Mouse (Mus musculus): ENCODE measurements at regions not wholly inside any gene's neighbourhood (a gene's known extent, or its start where the extent isn't known, plus 50 kb on each side); places are given as distances from the start of the nearest gene placed in this dataset.
A peak's percentile ranks its signal among the peaks of the same experiment; 100 is the strongest.

GRCm38 (mm10) chr2:167782231-167782999, 92.8 kb upstream of the Tmem189 start:
- H3K27me3 ChIP-seq (ENCODE audit: control insufficient read depth, insufficient read depth, low read length), result no peaks in the 10 kb centered on the region
- no peaks in the 10 kb centered on the region for H3K9me3 ChIP-seq (replicated peaks; ENCODE audit: control insufficient read depth, low read length)
- H3K27ac ChIP-seq (replicated peaks; ENCODE audit: low read depth, low read length), result no peak overlapping the region
- H3K9ac ChIP-seq (replicated peaks; ENCODE audit: low read length), result no peak overlapping the region; the same call in 1 of the 2 replicates
- no peaks in the 10 kb centered on the region for H3K36me3 ChIP-seq (replicated peaks; ENCODE audit: control insufficient read depth, insufficient read depth, low read depth, low read length)
- no peak overlapping the region for H3K4me3 ChIP-seq (ENCODE audit: low read depth, low read length)
- peaks cover 6% of the 10 kb centered on the region; the same call in 1 of the 2 replicates for H3K4me1 ChIP-seq (ENCODE audit: control insufficient read depth, insufficient read depth, low read length)
- ATAC-seq (replicated peaks; ENCODE audit: insufficient number of reproducible peaks, low FRiP score, low TSS enrichment, low read depth) (0 out of 2 replicates have a peak, but pooled peaks have one; percentile 17), DNase-seq (ENCODE audit: low spot score) (no peak)
- H3K4me2 ChIP-seq (ENCODE audit: low read depth, low read length), result no peak overlapping the region
- 32% methylated on average over 27 of the region's 27 CpGs for WGBS

DNA sequence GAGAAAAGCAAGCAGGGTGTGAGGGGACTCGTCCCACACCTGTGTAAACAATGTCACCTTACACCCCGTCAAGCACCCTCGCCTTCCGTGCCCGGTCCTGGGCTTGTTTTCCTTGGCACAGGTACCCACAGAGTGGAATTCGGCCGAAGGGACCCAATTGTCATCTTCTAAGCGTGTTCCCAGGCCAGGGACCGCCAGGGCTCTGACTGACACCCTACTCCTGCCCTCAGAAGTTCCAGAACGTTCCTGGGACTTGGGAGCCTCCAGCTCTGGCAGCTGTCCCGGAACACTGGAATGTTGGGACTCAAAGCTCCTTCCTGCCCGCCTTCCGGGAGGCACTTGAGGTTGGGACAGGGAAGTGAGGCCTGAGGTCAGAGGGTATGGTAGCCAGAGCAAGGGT, 91.9 kb upstream of the Tmem189 start:
- Histone ChIP-seq H3K4me3 (ENCODE audit: low read depth, low read length) (no peak overlapping the region), H3K9me3 (replicated peaks; ENCODE audit: control insufficient read depth, low read length) (no peaks in the 10 kb centered on the region), H3K4me2 (ENCODE audit: low read depth, low read length) (no peak overlapping the region), H3K36me3 (replicated peaks; ENCODE audit: control insufficient read depth, insufficient read depth, low read depth, low read length) (no peaks in the 10 kb centered on the region), H3K9ac (replicated peaks; ENCODE audit: low read length) (no peak overlapping the region), H3K27ac (replicated peaks; ENCODE audit: low read depth, low read length) (no peak overlapping the region), H3K4me1 (ENCODE audit: control insufficient read depth, insufficient read depth, low read length) (peaks cover 6% of the 10 kb centered on the region; the same call in 1 of the 2 replicates), H3K27me3 (ENCODE audit: control insufficient read depth, insufficient read depth, low read length) (no peaks in the 10 kb centered on the region)
- DNase-seq (ENCODE audit: low spot score), result no peak
- no peak for ATAC-seq (replicated peaks; ENCODE audit: insufficient number of reproducible peaks, low FRiP score, low TSS enrichment, low read depth)
- WGBS, result 68% methylated on average over 13 of the region's 13 CpGs

DNA sequence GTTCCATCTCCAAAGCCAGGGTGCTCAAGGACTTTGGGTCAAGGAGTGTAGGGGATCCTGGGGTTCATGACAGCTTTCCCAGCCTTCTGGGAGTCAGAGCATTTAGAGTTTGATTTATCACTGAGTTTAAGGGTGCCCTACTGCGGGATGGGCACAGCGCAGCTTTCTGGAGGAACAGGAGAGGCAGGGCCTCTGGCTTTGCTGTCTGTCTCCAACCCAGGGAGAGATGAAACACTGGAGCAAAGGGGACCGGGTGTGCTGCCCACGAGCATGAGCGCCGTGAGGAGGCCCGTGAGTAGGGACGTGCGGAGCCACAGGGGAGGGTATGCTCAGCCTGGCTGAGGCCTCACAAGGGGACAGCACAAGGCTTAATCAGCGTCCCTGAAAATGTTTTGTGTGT, 89.1 kb upstream of the Tmem189 start:
- no peak overlapping the region for H3K9ac ChIP-seq (replicated peaks; ENCODE audit: low read length)
- no peaks in the 10 kb centered on the region for H3K9me3 ChIP-seq (replicated peaks; ENCODE audit: control insufficient read depth, low read length)
- WGBS, result 66% methylated on average over 10 of the region's 10 CpGs
- H3K4me3 ChIP-seq (ENCODE audit: low read depth, low read length), result no peak overlapping the region
- H3K4me2 ChIP-seq (ENCODE audit: low read depth, low read length), result no peak overlapping the region
- peaks cover 6% of the 10 kb centered on the region; the same call in 1 of the 2 replicates for H3K4me1 ChIP-seq (ENCODE audit: control insufficient read depth, insufficient read depth, low read length)
- no peaks in the 10 kb centered on the region for H3K27me3 ChIP-seq (ENCODE audit: control insufficient read depth, insufficient read depth, low read length)
- no peak for DNase-seq (ENCODE audit: low spot score)
- no peak for ATAC-seq (replicated peaks; ENCODE audit: insufficient number of reproducible peaks, low FRiP score, low TSS enrichment, low read depth)
- H3K27ac ChIP-seq (replicated peaks; ENCODE audit: low read depth, low read length), result no peak overlapping the region
- H3K36me3 ChIP-seq (replicated peaks; ENCODE audit: control insufficient read depth, insufficient read depth, low read depth, low read length), result no peaks in the 10 kb centered on the region

DNA sequence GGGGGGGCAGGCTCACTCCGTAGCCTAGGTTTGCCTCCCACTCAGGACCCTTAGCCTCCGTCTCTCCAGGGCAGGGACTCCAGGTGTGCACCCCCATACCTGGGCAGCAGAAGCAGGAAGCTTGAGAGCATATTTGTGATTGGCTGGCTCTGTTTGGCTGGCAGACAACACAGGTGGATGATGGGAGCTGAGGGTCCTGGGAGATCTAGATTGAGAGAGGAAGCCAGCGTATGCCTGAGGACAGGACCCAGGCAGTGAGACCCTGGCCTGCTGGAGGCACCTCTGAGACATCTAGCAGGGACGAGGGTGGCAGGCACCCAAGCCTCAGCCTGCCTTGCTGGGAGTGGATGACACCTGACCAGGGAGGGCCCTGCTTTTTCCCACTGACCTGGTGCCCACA, 88.6 kb upstream of the Tmem189 start:
- no peaks in the 10 kb centered on the region for H3K9me3 ChIP-seq (replicated peaks; ENCODE audit: control insufficient read depth, low read length)
- WGBS, result 67% methylated on average over 4 of the region's 4 CpGs
- DNase-seq (ENCODE audit: low spot score) (no peak), ATAC-seq (replicated peaks; ENCODE audit: insufficient number of reproducible peaks, low FRiP score, low TSS enrichment, low read depth) (no peak)
- peak overlapping the region; percentile 52 for H3K4me3 ChIP-seq (ENCODE audit: low read depth, low read length)
- H3K9ac ChIP-seq (replicated peaks; ENCODE audit: low read length), result peak overlapping the region; percentile 82; the same call in 1 of the 2 replicates
- no peaks in the 10 kb centered on the region for H3K36me3 ChIP-seq (replicated peaks; ENCODE audit: control insufficient read depth, insufficient read depth, low read depth, low read length)
- peaks cover 6% of the 10 kb centered on the region; the same call in 1 of the 2 replicates for H3K4me1 ChIP-seq (ENCODE audit: control insufficient read depth, insufficient read depth, low read length)
- H3K27me3 ChIP-seq (ENCODE audit: control insufficient read depth, insufficient read depth, low read length), result no peaks in the 10 kb centered on the region
- no peak overlapping the region for H3K27ac ChIP-seq (replicated peaks; ENCODE audit: low read depth, low read length)
- H3K4me2 ChIP-seq (ENCODE audit: low read depth, low read length), result peak overlapping the region; percentile 92

DNA sequence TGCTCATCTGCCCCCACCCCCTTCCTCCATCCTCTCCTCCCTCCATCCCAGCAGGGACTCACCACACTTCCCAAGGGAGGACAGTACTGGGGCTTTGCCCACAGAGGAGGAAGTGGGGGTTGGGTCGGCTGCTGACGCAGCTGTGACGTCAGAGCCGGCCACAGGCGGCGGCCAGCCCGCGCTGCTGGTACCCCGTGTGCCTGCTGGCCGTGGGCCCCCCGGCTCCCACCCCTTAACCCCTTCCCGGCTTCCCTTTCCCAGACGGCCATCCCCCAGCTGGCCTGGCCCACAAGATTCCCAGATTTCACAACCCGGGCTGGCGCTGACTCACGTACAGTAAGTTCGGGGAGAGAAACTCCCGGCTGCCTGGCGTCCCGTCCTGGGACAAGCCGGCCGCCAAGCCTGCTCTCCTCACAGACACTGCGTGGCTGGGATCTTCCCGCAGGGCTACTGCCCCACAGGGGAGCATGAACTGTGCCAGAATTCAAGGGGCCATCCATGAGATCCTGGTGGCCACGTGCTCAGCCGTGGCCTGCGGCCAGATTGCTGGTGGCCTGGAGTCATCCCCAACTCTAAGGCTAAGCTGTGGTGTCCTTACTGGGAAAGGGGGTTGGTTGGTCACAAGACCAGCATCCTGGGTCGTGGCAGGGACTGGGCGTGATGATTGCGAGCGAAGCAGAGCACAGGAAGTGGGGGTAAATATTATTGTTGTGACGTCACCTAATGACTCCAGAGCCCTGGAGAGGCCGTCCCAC, 87.9 kb upstream of the Tmem189 start:
- Histone ChIP-seq H3K27me3 (ENCODE audit: control insufficient read depth, insufficient read depth, low read length) (no peaks in the 10 kb centered on the region), H3K27ac (replicated peaks; ENCODE audit: low read depth, low read length) (peak overlapping the region; percentile 56), H3K36me3 (replicated peaks; ENCODE audit: control insufficient read depth, insufficient read depth, low read depth, low read length) (no peaks in the 10 kb centered on the region), H3K4me1 (ENCODE audit: control insufficient read depth, insufficient read depth, low read length) (peaks cover 5% of the 10 kb centered on the region; the same call in 1 of the 2 replicates), H3K4me3 (ENCODE audit: low read depth, low read length) (peak overlapping the region; percentile 52), H3K4me2 (ENCODE audit: low read depth, low read length) (peak overlapping the region; percentile 92), H3K9ac (replicated peaks; ENCODE audit: low read length) (peak overlapping the region; percentile 82), H3K9me3 (replicated peaks; ENCODE audit: control insufficient read depth, low read length) (no peaks in the 10 kb centered on the region)
- ATAC-seq (replicated peaks; ENCODE audit: insufficient number of reproducible peaks, low FRiP score, low TSS enrichment, low read depth) (peak; percentile 71), DNase-seq (ENCODE audit: low spot score) (peak; percentile 80)
- under 1% methylated on average over 33 of the region's 33 CpGs for WGBS

GRCm38 (mm10) chr2:167776251-167777168, 86.9 kb upstream of the Tmem189 start:
- DNase-seq (ENCODE audit: low spot score), result no peak
- H3K27me3 ChIP-seq (ENCODE audit: control insufficient read depth, insufficient read depth, low read length), result no peaks in the 10 kb centered on the region
- peaks cover 2% of the 10 kb centered on the region; the same call in 1 of the 2 replicates for H3K4me1 ChIP-seq (ENCODE audit: control insufficient read depth, insufficient read depth, low read length)
- H3K4me2 ChIP-seq (ENCODE audit: low read depth, low read length), result no peak overlapping the region; the same call in 1 of the 2 replicates
- no peaks in the 10 kb centered on the region for H3K36me3 ChIP-seq (replicated peaks; ENCODE audit: control insufficient read depth, insufficient read depth, low read depth, low read length)
- H3K27ac ChIP-seq (replicated peaks; ENCODE audit: low read depth, low read length), result no peak overlapping the region
- no peak overlapping the region for H3K4me3 ChIP-seq (ENCODE audit: low read depth, low read length)
- ATAC-seq (replicated peaks; ENCODE audit: insufficient number of reproducible peaks, low FRiP score, low TSS enrichment, low read depth), result no peak
- no peaks in the 10 kb centered on the region for H3K9me3 ChIP-seq (replicated peaks; ENCODE audit: control insufficient read depth, low read length)
- WGBS, result 77% methylated on average over 24 of the region's 24 CpGs
- no peak overlapping the region for H3K9ac ChIP-seq (replicated peaks; ENCODE audit: low read length)

DNA sequence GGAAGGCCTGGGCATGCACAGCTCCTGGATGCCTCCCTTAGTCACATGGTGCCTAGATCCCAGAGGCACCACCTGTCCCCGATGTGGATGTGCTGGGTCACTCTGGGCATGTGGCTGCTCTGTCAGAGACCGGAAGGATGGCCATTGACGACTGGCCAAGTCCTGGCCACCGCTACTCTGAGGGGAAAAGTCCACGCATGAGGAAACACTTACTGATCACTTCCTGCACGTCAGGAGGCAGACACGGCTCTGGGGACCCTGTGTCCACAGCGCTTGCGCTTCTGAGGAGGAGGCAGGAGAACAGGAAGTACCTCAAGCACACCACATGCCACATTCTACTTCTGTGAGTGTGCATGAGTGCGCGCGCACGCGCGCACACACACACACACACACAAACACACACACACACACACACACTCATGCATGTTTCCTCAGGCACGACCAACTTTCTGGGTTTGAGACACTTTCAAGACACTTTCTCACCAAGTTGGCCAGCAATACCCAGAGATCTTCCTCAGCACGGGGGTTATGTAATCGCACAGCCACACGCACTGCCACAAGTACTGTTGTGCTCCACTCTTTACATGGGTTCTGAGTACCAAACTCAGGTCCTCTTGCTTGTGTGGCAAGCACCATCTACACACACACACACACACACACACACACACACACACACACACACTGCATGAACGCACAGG, 85.7 kb upstream of the Tmem189 start:
- no peak overlapping the region for H3K4me3 ChIP-seq (ENCODE audit: low read depth, low read length)
- H3K4me2 ChIP-seq (ENCODE audit: low read depth, low read length), result no peak overlapping the region
- WGBS, result 61% methylated on average over 20 of the region's 20 CpGs
- ATAC-seq (replicated peaks; ENCODE audit: insufficient number of reproducible peaks, low FRiP score, low TSS enrichment, low read depth), result 0 out of 2 replicates have a peak, but pooled peaks have one; percentile 6
- H3K27me3 ChIP-seq (ENCODE audit: control insufficient read depth, insufficient read depth, low read length), result no peaks in the 10 kb centered on the region
- H3K9me3 ChIP-seq (replicated peaks; ENCODE audit: control insufficient read depth, low read length), result no peaks in the 10 kb centered on the region
- H3K9ac ChIP-seq (replicated peaks; ENCODE audit: low read length), result no peak overlapping the region
- no peaks in the 10 kb centered on the region for H3K36me3 ChIP-seq (replicated peaks; ENCODE audit: control insufficient read depth, insufficient read depth, low read depth, low read length)
- H3K4me1 ChIP-seq (ENCODE audit: control insufficient read depth, insufficient read depth, low read length), result peaks cover 2% of the 10 kb centered on the region; the same call in 1 of the 2 replicates
- peak; percentile 47 for DNase-seq (ENCODE audit: low spot score)
- no peak overlapping the region for H3K27ac ChIP-seq (replicated peaks; ENCODE audit: low read depth, low read length)
